Mouse (Mus musculus): Measurements from ENCODE around the gene Nrde2. TPM values are rescaled to one million over a fixed set of nuclear protein-coding genes. Genes with fewer than 3 reads are reported as not detected.
A peak's percentile ranks its signal among the peaks of the same experiment; 100 is the strongest.

Gene Nrde2
- total RNA-seq, 2 experiments from 2014 or later, result 6.8 to 9.3 TPM

DNA sequence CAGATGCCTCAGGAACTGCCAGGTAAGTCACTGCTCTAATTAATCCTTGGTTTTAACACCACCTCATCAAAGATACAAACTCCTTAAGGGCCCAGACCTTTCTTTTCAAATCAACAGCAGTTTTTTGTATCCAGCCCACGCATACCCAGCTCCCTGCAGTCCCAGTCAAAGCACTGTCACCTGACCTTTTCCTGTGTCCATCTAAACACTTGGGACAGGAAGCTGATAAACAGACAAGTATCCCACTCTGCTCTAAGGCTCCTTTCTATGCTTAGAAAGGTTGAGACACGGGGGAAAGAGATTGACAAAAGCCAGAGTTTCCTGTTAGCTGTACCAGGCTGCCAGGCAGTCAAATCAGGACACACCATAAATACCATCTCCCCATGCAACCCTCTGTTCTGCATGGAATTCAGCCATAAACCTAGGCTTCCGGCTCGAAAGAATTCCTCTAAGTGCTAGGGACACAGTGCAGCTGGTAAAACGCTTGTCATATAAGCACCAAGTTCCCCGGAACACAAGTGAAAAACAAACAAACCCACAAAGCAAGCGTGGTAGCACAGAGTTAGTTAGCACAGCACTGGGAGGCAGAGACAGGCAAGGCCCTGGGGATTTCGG lies 31.5 kb downstream of the Nrde2 start:
- no peak for DNase-seq
- intact Hi-C loops (cut with DNase I), result no loop called here

- intact Hi-C loops (cut with DNase I), result no loop called here
Observed at GRCm38 (mm10) chr12:100126968-100127865, 32.2 kb downstream of the Nrde2 start.

DNA sequence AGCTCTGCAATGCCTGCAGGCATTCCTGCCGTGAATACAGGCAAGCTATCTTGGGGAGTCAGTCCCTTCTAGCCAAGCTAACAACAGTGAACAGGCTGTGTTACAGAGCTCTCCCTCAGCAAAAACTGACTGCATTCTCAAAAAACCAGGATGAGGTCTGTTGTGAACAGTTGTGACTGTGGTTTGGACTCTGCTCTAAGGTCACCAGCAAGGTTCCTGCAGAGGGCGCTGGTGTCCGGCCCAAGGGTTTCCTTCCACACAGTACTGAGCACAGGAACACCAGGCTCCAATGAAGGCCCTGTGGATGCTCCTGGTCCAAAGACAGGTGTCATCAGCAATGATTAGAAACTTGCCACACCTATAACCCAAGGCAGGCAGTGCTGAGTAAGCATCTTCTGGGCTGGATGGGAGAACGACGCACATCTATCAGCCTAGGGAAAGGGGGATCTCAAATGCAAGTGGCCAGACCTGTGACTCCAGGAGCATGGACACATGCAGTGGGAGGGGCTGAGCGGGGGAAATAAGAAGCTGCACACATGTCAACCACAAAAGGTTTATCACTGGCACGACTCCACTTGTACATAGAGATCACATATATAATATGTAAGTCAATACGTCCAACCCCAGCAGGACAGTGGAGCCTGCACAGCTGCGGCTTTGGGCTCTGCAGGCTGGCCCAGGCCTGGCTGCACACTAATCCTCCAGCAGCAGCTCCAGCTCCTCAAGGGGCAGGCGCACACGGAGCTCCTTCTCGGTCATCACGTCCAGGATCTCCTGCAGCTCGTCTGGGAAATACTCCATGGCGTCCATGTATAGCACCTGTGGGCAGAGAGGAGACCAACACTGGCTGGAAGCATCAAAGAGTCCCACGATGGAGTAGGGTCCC lies 34.3 kb downstream of the Nrde2 start:
- intact Hi-C loops (cut with DNase I), result no loop called here

More at GRCm38 (mm10) chr12:100126968-100127865, 32.2 kb downstream of the Nrde2 start:
- no peak for DNase-seq

GRCm38 (mm10) chr12:100123476-100123875 lies 36.0 kb downstream of the Nrde2 start:
- no peak for DNase-seq
- intact Hi-C loops (cut with DNase I), result no loop called here

More for the DNA sequence above, 34.3 kb downstream of the Nrde2 start:
- no peak for DNase-seq

GRCm38 (mm10) chr12:100122921-100123381 lies 36.5 kb downstream of the Nrde2 start:
- peak in 1 of 2 experiments; percentile 70 for DNase-seq
- intact Hi-C loops (cut with DNase I), result no loop called here

DNA sequence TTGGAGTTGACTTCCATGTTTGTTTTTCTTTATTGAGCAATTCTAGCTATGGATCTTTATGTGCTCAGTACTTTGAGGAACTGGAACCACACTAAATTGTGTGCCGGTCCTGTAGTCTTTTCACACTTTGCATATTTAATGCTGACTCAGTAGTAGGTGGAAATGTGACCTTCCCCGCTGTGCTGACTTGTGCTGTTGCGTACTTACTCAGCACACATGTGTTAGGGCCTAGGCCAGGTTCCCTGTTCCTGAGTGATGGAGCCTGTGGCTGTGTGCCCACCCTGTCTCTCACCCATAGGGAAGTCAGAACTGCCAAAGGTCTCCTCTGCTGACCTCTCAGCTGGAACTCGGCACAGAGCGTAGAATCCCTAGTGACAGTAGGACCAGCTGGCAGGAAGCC lies 43.5 kb downstream of the Nrde2 start:
- intact Hi-C loops (cut with DNase I), result no loop called here
- DNase-seq, result peak in 1 of 2 experiments; percentile 21

DNA sequence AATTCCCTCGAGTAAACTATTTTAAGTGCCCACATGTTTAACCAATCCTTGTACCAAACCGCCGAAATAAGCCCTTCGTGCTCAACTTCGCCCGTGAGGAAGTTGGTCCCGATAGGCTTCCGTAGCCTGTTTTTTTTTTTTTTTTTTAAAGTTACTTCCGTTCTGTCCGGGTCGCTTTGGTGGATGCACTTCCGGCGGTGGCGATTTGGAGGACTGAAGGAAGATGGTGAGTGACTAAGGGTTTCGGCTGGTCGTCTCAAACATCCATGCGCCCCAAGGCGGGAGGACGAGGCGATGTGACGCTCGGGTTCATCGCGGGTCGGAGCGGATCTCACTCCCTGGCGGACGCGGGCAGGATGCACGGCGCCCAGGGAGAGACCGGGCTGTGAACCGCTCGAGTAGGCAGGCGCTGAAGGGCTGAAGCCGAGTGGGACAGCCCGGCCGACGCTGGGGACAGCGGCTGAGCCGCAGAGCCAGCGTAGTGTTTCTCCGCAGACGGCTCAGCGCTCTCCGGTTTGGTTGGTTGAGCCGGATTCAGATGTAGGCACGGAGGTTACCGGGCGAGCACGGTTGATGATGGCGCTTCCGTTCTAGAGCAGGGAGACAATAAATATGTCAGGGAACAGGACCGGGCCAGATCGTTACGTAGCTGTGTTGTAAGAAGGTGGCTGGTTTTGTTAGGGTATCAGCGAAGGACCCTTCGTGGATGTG lies 49.3 kb downstream of the Nrde2 start, which contains the start of gene Psmc1:
Psmc1 (plus strand) TSS at position 169 of the 711 bp plus-strand sequence.
- intact Hi-C loops (cut with DNase I), result loop anchor here (5.0 kb wide), 2 partner anchors 143 to 213 kb away; no protein-coding TSS in a partner anchor
- peak; percentile 66 to 70 for DNase-seq

DNA sequence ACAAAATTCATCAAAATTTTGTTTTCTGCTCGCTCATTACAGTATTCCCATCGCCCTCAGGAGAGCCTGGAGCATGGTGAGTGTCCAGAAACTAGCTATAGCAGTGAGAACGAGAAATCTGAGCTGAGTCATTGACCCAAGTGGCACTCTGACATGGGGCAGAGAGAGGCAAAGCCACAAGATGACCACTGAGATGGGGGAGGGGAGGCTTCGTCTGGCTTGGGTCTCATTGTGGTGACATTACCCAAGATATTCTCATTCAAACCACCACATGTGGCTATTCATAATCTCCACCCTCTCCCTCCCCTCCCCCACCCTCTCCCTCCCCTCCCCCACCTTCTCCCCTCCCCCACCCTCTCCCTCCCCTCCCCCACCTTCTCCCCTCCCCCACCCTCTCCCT lies 52.0 kb downstream of the Nrde2 start:
- DNase-seq, result no peak
- intact Hi-C loops (cut with DNase I), result loop anchor here (5.0 kb wide), 2 partner anchors 140 to 210 kb away; no protein-coding TSS in a partner anchor

- DNase-seq, result peak in 1 of 2 experiments; percentile 59
- intact Hi-C loops (cut with DNase I), result loop anchor here (5.0 kb wide), 2 partner anchors 139 to 209 kb away; no protein-coding TSS in a partner anchor
Observed at GRCm38 (mm10) chr12:100106275-100106895, 53.1 kb downstream of the Nrde2 start.

DNA sequence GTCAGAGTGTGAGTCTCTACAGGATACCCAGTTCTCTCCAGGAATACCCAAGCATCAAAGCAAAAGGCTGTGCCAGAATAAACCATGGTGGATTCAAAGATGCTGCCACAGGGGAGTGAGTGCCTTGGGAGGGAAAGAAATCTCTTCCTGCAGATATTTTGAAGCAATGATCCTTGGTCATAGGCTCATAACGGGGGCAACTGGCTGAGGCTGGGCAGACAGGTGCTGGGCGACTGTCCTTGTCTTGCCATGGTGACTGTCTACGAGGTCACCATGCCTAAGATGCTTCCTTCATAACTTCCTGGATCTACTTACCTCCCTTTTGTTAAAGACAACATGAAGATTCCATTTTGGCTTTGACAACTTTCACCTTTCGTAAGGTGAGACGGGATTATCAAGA lies 54.9 kb downstream of the Nrde2 start:
- intact Hi-C loops (cut with DNase I), result loop anchor here (5.0 kb wide), 1 partner anchor 1017 kb away; no protein-coding TSS in a partner anchor
- no peak for DNase-seq

GRCm38 (mm10) chr12:100101651-100102050 lies 57.8 kb downstream of the Nrde2 start:
- DNase-seq, result no peak
- intact Hi-C loops (cut with DNase I), result loop anchor here (5.0 kb wide), 1 partner anchor 1014 kb away; no protein-coding TSS in a partner anchor

GRCm38 (mm10) chr12:100100707-100101030 lies 58.8 kb downstream of the Nrde2 start:
- DNase-seq, result no peak

DNA sequence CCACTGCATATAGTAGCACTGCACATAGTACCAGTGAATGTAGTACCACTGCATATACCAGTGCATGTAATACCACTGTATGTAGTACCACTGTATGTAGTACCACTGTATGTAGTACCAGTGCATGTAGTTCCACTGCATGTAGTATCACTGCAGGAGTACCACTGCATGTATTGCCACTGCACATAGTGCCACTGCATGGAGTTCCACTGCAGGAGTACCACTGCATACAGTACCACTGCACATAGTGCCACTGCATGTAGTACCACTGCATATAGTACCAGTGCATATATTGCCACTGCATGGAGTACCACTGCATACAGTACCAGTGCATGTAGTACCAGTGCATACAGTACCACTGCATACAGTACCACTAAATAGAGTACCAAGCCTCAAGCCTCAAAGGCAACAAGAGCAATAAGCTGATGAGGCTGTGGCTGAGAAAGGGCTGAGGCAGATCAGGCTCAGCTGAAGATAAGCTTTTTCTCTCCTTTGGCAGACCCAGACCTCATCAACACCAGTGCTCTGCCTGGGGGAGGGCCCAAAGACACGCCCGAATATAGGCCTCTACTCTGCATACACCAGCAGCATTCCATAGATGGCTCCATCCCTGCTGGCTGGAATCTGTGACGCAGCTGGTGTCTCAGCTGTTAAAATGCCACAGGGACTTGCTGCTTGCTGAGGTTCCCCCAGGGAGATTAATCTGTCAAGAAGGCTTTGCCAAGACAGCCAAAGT lies 59.3 kb downstream of the Nrde2 start:
- DNase-seq, result no peak
- intact Hi-C loops (cut with DNase I), result loop anchor here (5.0 kb wide), 1 partner anchor 1013 kb away; no protein-coding TSS in a partner anchor

More at GRCm38 (mm10) chr12:100100707-100101030, 58.8 kb downstream of the Nrde2 start:
- intact Hi-C loops (cut with DNase I), result loop anchor here (5.0 kb wide), 1 partner anchor 1013 kb away; no protein-coding TSS in a partner anchor

DNA sequence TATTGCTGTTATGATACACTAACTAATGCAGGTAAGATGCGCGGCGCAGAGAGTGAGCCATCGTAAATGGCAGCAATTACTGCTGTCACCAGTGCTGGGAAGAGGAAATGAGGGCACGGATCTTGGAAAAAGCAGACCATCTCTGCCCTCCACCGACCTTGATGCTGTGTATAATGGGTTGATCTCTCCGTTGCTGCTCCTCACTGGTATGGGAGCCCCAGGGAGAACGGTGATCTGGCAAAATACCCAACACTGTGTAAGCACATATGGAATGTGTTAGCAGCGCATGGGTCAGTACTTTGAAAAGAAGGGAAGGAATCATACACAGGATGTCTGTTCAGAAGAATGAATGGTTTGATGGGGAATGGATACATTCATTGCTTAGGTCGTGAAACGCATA lies 66.4 kb downstream of the Nrde2 start:
- intact Hi-C loops (cut with DNase I), result no loop called here
- no peak for DNase-seq

- DNase-seq, result no peak
- intact Hi-C loops (cut with DNase I), result no loop called here
Observed at GRCm38 (mm10) chr12:100090750-100091149, 68.7 kb downstream of the Nrde2 start.

- DNase-seq, result no peak
- intact Hi-C loops (cut with DNase I), result no loop called here
Observed at GRCm38 (mm10) chr12:100089265-100089664, 70.2 kb downstream of the Nrde2 start.

DNA sequence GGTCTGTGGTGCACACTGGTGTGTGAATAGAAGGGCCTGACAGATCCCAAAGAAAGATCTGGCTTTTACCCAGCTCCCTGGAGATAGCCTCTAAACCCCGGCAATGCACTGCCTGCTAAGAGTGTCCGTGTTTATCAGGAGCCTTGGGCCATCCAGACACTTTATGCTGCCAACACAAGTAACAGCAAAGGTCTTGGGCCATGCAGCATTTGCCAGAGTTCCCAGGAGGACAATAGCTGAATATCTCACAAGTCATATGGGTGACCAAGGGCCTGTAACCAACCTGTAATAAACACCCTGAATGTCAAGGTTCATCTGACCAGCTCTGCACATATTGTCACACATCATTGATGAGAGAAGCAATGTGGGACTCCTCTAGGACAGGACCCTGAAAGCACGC lies 71.4 kb downstream of the Nrde2 start:
- intact Hi-C loops (cut with DNase I), result no loop called here
- DNase-seq, result no peak

- DNase-seq, result peak in 1 of 2 experiments; percentile 60
- intact Hi-C loops (cut with DNase I), result no loop called here
Observed at GRCm38 (mm10) chr12:100079636-100080286, 79.7 kb downstream of the Nrde2 start.
